Mouse (Mus musculus) MEL (cell line): ENCODE measurements at regions not wholly inside any gene's neighbourhood (a gene's known extent, or its start where the extent isn't known, plus 50 kb on each side); places are given as distances from the start of the nearest gene placed in this dataset.

ENCODE experiments used
- DNase-seq: peaks from one replicate; pipeline ENCODE4 v3.0.0; 2011; ENCODE audit warnings: low read depth, low spot score
- H3K27ac ChIP-seq: 2 replicates; pipeline ENCODE4 v1.5.1; 2012; ENCODE audit warnings: low read depth, mild to moderate bottlenecking, control low read depth, low read length, moderate library complexity; ENCODE audit not compliant: control insufficient read depth
- H3K27me3 ChIP-seq, 2 experiments: fragments of 150-350 bp in 1 of 2; sonication (generic) in 1 of 2; 2 replicates each; pipeline ENCODE4 v1.6.1; 2012; ENCODE audit warnings: low read length in 2 of 2, mild to moderate bottlenecking in 2 of 2, improper control_type of control experiment in 1 of 2, moderate library complexity in 1 of 2; ENCODE audit not compliant: insufficient read depth in 2 of 2, control insufficient read depth in 1 of 2
- H3K36me3 ChIP-seq, 2 experiments: 2 replicates each; pipeline ENCODE4 v1.6.1; 2012 to 2014; ENCODE audit warnings: low read length in 2 of 2, improper control_type of control experiment in 1 of 2, inconsistent platforms in 1 of 2, mild to moderate bottlenecking in 1 of 2; ENCODE audit not compliant: insufficient read depth in 2 of 2, control insufficient read depth in 1 of 2
- H3K4me1 ChIP-seq, 2 experiments: fragments of 150-350 bp in 1 of 2; sonication (generic) in 1 of 2; 2 replicates each; pipeline ENCODE4 v1.6.1; 2012; ENCODE audit warnings: low read length in 2 of 2, improper control_type of control experiment in 1 of 2, mild to moderate bottlenecking in 1 of 2; ENCODE audit not compliant: insufficient read depth in 2 of 2, control insufficient read depth in 1 of 2
- H3K4me3 ChIP-seq, 2 experiments: fragments of 150-350 bp in 1 of 2; sonication (generic) in 1 of 2; 2 replicates each; pipeline ENCODE4 v1.5.1; 2012; ENCODE audit warnings: low read depth in 2 of 2, low read length in 2 of 2, mild to moderate bottlenecking in 2 of 2, moderate library complexity in 2 of 2, control low read depth in 1 of 2, improper control_type of control experiment in 1 of 2; ENCODE audit not compliant: control insufficient read depth in 1 of 2, insufficient read depth in 1 of 2
- H3K79me2 ChIP-seq: 2 replicates; pipeline ENCODE4 v1.6.1; 2012; ENCODE audit warnings: mild to moderate bottlenecking, low read length, moderate library complexity; ENCODE audit not compliant: control insufficient read depth, poor library complexity, insufficient read depth
- H3K9ac ChIP-seq: 2 replicates; pipeline ENCODE4 v1.6.1; 2012; ENCODE audit warnings: low read depth, mild to moderate bottlenecking, control low read depth, low read length, moderate library complexity; ENCODE audit not compliant: control insufficient read depth, poor library complexity, severe bottlenecking
- H3K9me3 ChIP-seq: fragments of 150-350 bp; sonication (generic); replicated peaks from 2 replicates; pipeline ENCODE4 v1.6.1; 2012; ENCODE audit warnings: mild to moderate bottlenecking, low read length, improper control_type of control experiment, moderate library complexity; ENCODE audit not compliant: insufficient read depth
- CHD1 ChIP-seq: IDR thresholded peaks from 2 replicates; pipeline ENCODE4 v1.6.1; 2012; ENCODE audit warnings: low read depth, mild to moderate bottlenecking, inconsistent platforms, low read length, improper control_type of control experiment
- CHD2 ChIP-seq: IDR thresholded peaks from 2 replicates; pipeline ENCODE4 v1.6.1; 2011; ENCODE audit warnings: low read length, improper control_type of control experiment
- CTCF ChIP-seq, 3 experiments: IDR thresholded peaks in 2 of 3; conservative IDR thresholded peaks in 1 of 3; 2 replicates each; pipeline ENCODE4 v1.5.1; 2011 to 2012; ENCODE audit warnings: low read length in 3 of 3, low read depth in 2 of 3, mild to moderate bottlenecking in 2 of 3, improper control_type of control experiment in 1 of 3, inconsistent platforms in 1 of 3, mixed read lengths in 1 of 3, moderate library complexity in 1 of 3; ENCODE audit not compliant: control insufficient read depth in 1 of 3, insufficient read depth in 1 of 3, poor library complexity in 1 of 3, severe bottlenecking in 1 of 3
- E2F4 ChIP-seq: IDR thresholded peaks from 2 replicates; pipeline ENCODE4 v1.6.1; 2011; ENCODE audit warnings: low read depth, low read length, improper control_type of control experiment, borderline replicate concordance
- ELF1 ChIP-seq: IDR thresholded peaks from 2 replicates; pipeline ENCODE4 v1.6.1; 2014; ENCODE audit warnings: low read depth, mild to moderate bottlenecking, inconsistent platforms, low read length, improper control_type of control experiment, moderate library complexity
- EP300 ChIP-seq, 2 experiments: IDR thresholded peaks; 2 replicates each; pipeline ENCODE4 v1.6.1; 2011; ENCODE audit warnings: improper control_type of control experiment in 2 of 2, low read length in 2 of 2, low read depth in 1 of 2, mild to moderate bottlenecking in 1 of 2
- ETS1 ChIP-seq: IDR thresholded peaks from 2 replicates; pipeline ENCODE4 v1.6.1; 2012; ENCODE audit warnings: low read depth, mild to moderate bottlenecking, inconsistent platforms, low read length, improper control_type of control experiment, moderate library complexity
- GABPA ChIP-seq: IDR thresholded peaks from 2 replicates; pipeline ENCODE4 v1.6.1; 2012; ENCODE audit warnings: low read depth, mild to moderate bottlenecking, inconsistent platforms, low read length, improper control_type of control experiment, moderate library complexity
- KAT2A ChIP-seq: conservative IDR thresholded peaks from 2 replicates; pipeline ENCODE4 v1.6.1; 2012; ENCODE audit warnings: low read depth, low read length, improper control_type of control experiment, inconsistent platforms
- MAZ ChIP-seq: IDR thresholded peaks from 2 replicates; pipeline ENCODE4 v1.6.1; 2012; ENCODE audit warnings: low read depth, mild to moderate bottlenecking, inconsistent platforms, low read length, improper control_type of control experiment
- MXI1 ChIP-seq: IDR thresholded peaks from 2 replicates; pipeline ENCODE4 v1.6.1; 2011; ENCODE audit warnings: mild to moderate bottlenecking, low read depth, low read length, improper control_type of control experiment
- MYB ChIP-seq: IDR thresholded peaks from 2 replicates; pipeline ENCODE4 v1.6.1; 2011; ENCODE audit warnings: mild to moderate bottlenecking, low read depth, low read length, improper control_type of control experiment
- POLR2AphosphoS2 ChIP-seq: IDR thresholded peaks from 2 replicates; pipeline ENCODE4 v1.6.1; 2011; ENCODE audit warnings: low read length, improper control_type of control experiment
- POLR2AphosphoS5 ChIP-seq: IDR thresholded peaks from 2 replicates; pipeline ENCODE4 v1.6.1; 2012; ENCODE audit warnings: low read depth, borderline replicate concordance, mild to moderate bottlenecking, inconsistent platforms, low read length, moderate library complexity, mixed read lengths
- RAD21 ChIP-seq: IDR thresholded peaks from 2 replicates; pipeline ENCODE4 v1.6.1; 2011; ENCODE audit warnings: mild to moderate bottlenecking, low read depth, low read length, improper control_type of control experiment
- SIN3A ChIP-seq: IDR thresholded peaks from 2 replicates; pipeline ENCODE4 v1.6.1; 2012; ENCODE audit warnings: low read length, improper control_type of control experiment, inconsistent platforms
- TAL1 ChIP-seq: IDR thresholded peaks from 2 replicates; pipeline ENCODE4 v1.6.1; 2012; ENCODE audit warnings: mild to moderate bottlenecking, inconsistent platforms, low read length, moderate library complexity, mixed read lengths
- TCF12 ChIP-seq: IDR thresholded peaks from 2 replicates; pipeline ENCODE4 v1.6.1; 2014; ENCODE audit warnings: low read depth, mild to moderate bottlenecking, inconsistent platforms, low read length, improper control_type of control experiment, moderate library complexity
- UBTF ChIP-seq: IDR thresholded peaks from 2 replicates; pipeline ENCODE4 v1.6.1; 2012; ENCODE audit warnings: low read depth, mild to moderate bottlenecking, inconsistent platforms, low read length, improper control_type of control experiment, moderate library complexity, borderline replicate concordance; ENCODE audit not compliant: insufficient read depth
- USF1 ChIP-seq: IDR thresholded peaks from 2 replicates; pipeline ENCODE4 v1.6.1; 2014; ENCODE audit warnings: low read depth, mild to moderate bottlenecking, inconsistent platforms, low read length, improper control_type of control experiment, moderate library complexity
- ZC3H11A ChIP-seq: IDR thresholded peaks from 2 replicates; pipeline ENCODE4 v1.6.1; 2012; ENCODE audit warnings: low read depth, mild to moderate bottlenecking, inconsistent platforms, low read length, improper control_type of control experiment
- ZKSCAN1 ChIP-seq: IDR thresholded peaks from 2 replicates; pipeline ENCODE4 v1.6.1; 2012; ENCODE audit warnings: low read depth, mild to moderate bottlenecking, inconsistent platforms, low read length, improper control_type of control experiment, moderate library complexity
- ZMIZ1 ChIP-seq: IDR thresholded peaks from 2 replicates; pipeline ENCODE4 v1.6.1; 2012; ENCODE audit warnings: low read depth, mild to moderate bottlenecking, inconsistent platforms, low read length, improper control_type of control experiment, moderate library complexity

GRCm38 (mm10) chr1:194540923-194541322 lies 77.1 kb upstream of the Plxna2 start:
- Histone ChIP-seq H3K27me3 (no peaks in the 10 kb centered on the region), H3K79me2 (no peaks in the 10 kb centered on the region), H3K9ac (no peak overlapping the region), H3K9me3 (no peaks in the 10 kb centered on the region), H3K4me3 (no peak overlapping the region), H3K36me3 (no peaks in the 10 kb centered on the region), H3K27ac (no peak overlapping the region), H3K4me1 (no peaks in the 10 kb centered on the region)
- no peak for DNase-seq
- TF ChIP-seq EP300 (IDR thresholded peaks at IDR 0.05; ENCODE audit: low read depth in 1 of 2, low read length in 2 of 2) (no peak), ELF1 (no peak), POLR2AphosphoS5 (no peak), CHD1 (no peak), MYB (no peak), ZMIZ1 (no peak), CHD2 (no peak), USF1 (no peak), RAD21 (no peak), GABPA (no peak), TAL1 (no peak), ZKSCAN1 (no peak), UBTF (no peak), SIN3A (no peak), KAT2A (no peak), POLR2AphosphoS2 (no peak), MXI1 (no peak), ETS1 (no peak), CTCF (IDR thresholded peaks at IDR 0.05 in 2 of 3, conservative IDR thresholded peaks at IDR 0.05 in 1 of 3; ENCODE audit: control insufficient read depth in 1 of 3, insufficient read depth in 1 of 3, low read depth in 2 of 3, low read length in 3 of 3, poor library complexity in 1 of 3, severe bottlenecking in 1 of 3) (no peak)

DNA sequence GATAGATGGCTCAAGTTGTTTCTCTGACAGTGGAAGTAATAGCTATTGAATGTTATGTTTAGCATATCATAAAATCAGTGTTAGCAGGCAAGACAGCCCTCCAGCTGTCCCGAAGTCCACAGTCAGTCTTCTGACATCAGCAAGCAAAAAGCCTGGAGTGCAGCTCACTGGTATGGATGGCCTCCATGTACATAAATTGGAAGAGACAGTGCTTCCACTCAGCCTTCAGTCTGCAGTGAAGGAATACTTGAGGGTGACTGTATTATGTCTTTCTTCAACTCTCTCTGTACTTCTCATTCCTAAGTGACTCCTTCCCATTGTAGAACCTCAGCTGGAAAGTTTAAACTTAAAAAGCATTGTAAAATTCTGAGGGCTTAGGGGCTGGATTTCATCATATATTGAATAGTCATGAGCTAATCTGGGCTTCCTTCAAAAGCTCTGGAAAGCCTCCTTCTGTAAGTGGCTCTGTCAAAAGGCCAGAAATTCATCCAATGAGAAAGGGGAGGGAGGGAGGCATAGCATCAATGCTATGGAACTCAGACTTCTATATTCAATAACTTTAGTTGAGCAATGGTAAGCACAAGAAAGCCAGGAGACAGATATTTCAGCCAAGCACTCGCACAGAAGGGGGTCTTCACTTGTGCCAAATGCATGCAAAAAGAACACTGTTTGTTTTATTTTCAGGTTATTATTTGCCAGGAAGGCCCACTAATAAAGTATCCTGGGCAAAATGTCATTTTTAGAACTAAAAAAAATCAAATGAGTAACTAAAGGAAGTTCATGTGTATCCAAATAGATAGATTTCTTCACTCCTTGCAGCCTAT lies 90.5 kb upstream of the Plxna2 start:
- TF ChIP-seq MAZ (no peak), EP300 (IDR thresholded peaks at IDR 0.05; ENCODE audit: low read depth in 1 of 2, low read length in 2 of 2) (no peak), ZC3H11A (no peak), TAL1 (no peak), TCF12 (no peak), E2F4 (no peak)
- Histone ChIP-seq H3K4me1 (no peaks in the 10 kb centered on the region), H3K27me3 (no peaks in the 10 kb centered on the region), H3K9ac (no peak overlapping the region), H3K9me3 (no peaks in the 10 kb centered on the region), H3K79me2 (no peaks in the 10 kb centered on the region), H3K36me3 (no peaks in the 10 kb centered on the region), H3K27ac (no peak overlapping the region), H3K4me3 (no peak overlapping the region)
- no peak for DNase-seq
